Comparison of ENCODE assay signal across 9 mouse cellular contexts in genomic region chr1:112378660-112379059, GRCm38 (mm10).
A peak's percentile ranks its signal among the peaks of the same experiment; 100 is the strongest.
DNase-seq lines count a peak whose midpoint lies in the region; ATAC-seq and TF ChIP-seq lines count a peak whose summit lies in the region.
"Had no signal": no experiment of that assay in that cellular context is flagged by ENCODE, and none has a peak within 500 bp of the region (broad histone marks: within the 10 kb centered on the region; RNA-seq: fewer than 3 reads in every experiment).

No protein-coding gene starts in this region.

- H3K4me3 ChIP-seq in liver, postnatal 0 days (ENCODE audit: low read depth, low read length), result no peak overlapping the region
- no peak overlapping the region for H3K4me3 ChIP-seq in liver, embryonic 12.5 days
- H3K4me3 ChIP-seq in neural tube, embryonic 15.5 days (replicated peaks), result no peak overlapping the region
- H3K4me3 ChIP-seq: myocyte had no signal

- H3K27me3 ChIP-seq in liver, postnatal 0 days (ENCODE audit: insufficient read depth, low read length), result no peaks in the 10 kb centered on the region
- H3K27me3 ChIP-seq in liver, embryonic 12.5 days (replicated peaks), result no peaks in the 10 kb centered on the region
- no peaks in the 10 kb centered on the region for H3K27me3 ChIP-seq in neural tube, embryonic 15.5 days (replicated peaks)

- H3K4me2 ChIP-seq in liver, postnatal 0 days (ENCODE audit: low read depth, low read length), result no peak overlapping the region
- no peak overlapping the region for H3K4me2 ChIP-seq in liver, embryonic 12.5 days
- H3K4me2 ChIP-seq in neural tube, embryonic 15.5 days, result no peak overlapping the region

- TF ChIP-seq CTCF in liver, postnatal 0 days (IDR thresholded peaks at IDR 0.05; ENCODE audit: low read depth), result peak; percentile 63

- no peak for TF ChIP-seq EP300 in liver, postnatal 0 days (IDR thresholded peaks at IDR 0.05; ENCODE audit: low read depth)

- H3K9ac ChIP-seq in liver, postnatal 0 days (replicated peaks), result no peak overlapping the region
- no peak overlapping the region for H3K9ac ChIP-seq in liver, embryonic 12.5 days
- H3K9ac ChIP-seq in neural tube, embryonic 15.5 days (replicated peaks), result no peak overlapping the region

- H3K36me3 ChIP-seq in liver, postnatal 0 days (replicated peaks; ENCODE audit: insufficient read depth, low read length), result no peaks in the 10 kb centered on the region
- H3K36me3 ChIP-seq in liver, embryonic 12.5 days, result no peaks in the 10 kb centered on the region
- H3K36me3 ChIP-seq in neural tube, embryonic 15.5 days, result no peaks in the 10 kb centered on the region

- 5% methylated on average over 2 of the region's 2 CpGs for WGBS in liver, postnatal 0 days (ENCODE audit: insufficient replicate concordance)
- WGBS in liver, embryonic 12.5 days (ENCODE audit: insufficient replicate concordance), result 10% methylated on average over 2 of the region's 2 CpGs
- 1% methylated on average over 2 of the region's 2 CpGs for WGBS in neural tube, embryonic 15.5 days

- ATAC-seq in liver, postnatal 0 days, result no peak
- ATAC-seq in liver, embryonic 12.5 days, result no peak
- peak; percentile 76; the same call in 1 of the 2 replicates for ATAC-seq in neural tube, embryonic 15.5 days (ENCODE audit: low FRiP score)
- no peak for ATAC-seq in erythroblast, adult 5-6 weeks (replicated peaks; ENCODE audit: low FRiP score, poor library complexity, severe bottlenecking)

- no peak for DNase-seq in liver, postnatal 0 days
- peak; percentile 2 for DNase-seq in cerebellum, adult 11 months
- DNase-seq in frontal cortex, postnatal 36 days (ENCODE audit: low spot score in 2 of 2), result peak; percentile 30 to 79
- DNase-seq in layer of hippocampus, adult 9-11 months, result peak; percentile 21
- no peak for DNase-seq in urinary bladder, adult 18-20 months (ENCODE audit: low spot score in 2 of 2)

- no peaks in the 10 kb centered on the region for H3K4me1 ChIP-seq in liver, postnatal 0 days (ENCODE audit: insufficient read depth)
- H3K4me1 ChIP-seq in liver, embryonic 12.5 days, result no peaks in the 10 kb centered on the region
- H3K4me1 ChIP-seq in neural tube, embryonic 15.5 days, result no peaks in the 10 kb centered on the region

- H3K9me3 ChIP-seq in liver, postnatal 0 days (ENCODE audit: low read length), result no peaks in the 10 kb centered on the region
- no peaks in the 10 kb centered on the region for H3K9me3 ChIP-seq in liver, embryonic 12.5 days (replicated peaks)
- no peaks in the 10 kb centered on the region for H3K9me3 ChIP-seq in neural tube, embryonic 15.5 days (replicated peaks)

- H3K27ac ChIP-seq in liver, postnatal 0 days (ENCODE audit: low read depth), result no peak overlapping the region
- no peak overlapping the region for H3K27ac ChIP-seq in liver, embryonic 12.5 days
- no peak overlapping the region for H3K27ac ChIP-seq in neural tube, embryonic 15.5 days (replicated peaks)

Comparison
In these comparisons a context has a peak if more than half of its experiments do, and no peak if none do; other contexts are left out.
1. DNase-seq: peak in cerebellum, adult 11 months (single experiment), frontal cortex, postnatal 36 days (2 of 2) and layer of hippocampus, adult 9-11 months (single experiment); none in liver, postnatal 0 days (single experiment) and urinary bladder, adult 18-20 months (0 of 2).